Mouse (Mus musculus) G1E-ER4 (cell line): Measurements from ENCODE around the gene Gng8. TPM values are rescaled to one million over a fixed set of nuclear protein-coding genes. Genes with fewer than 3 reads are reported as not detected.

Source experiments
- GATA1 ChIP-seq: IDR thresholded peaks from one replicate; pipeline ENCODE4 v1.8.0; 2012; ENCODE audit warnings: low read length, inconsistent platforms
- polyA plus RNA-seq: library from polyadenylated mRNA; stranded (reverse); fragments of >175 nt; gene quantifications from 2 replicates; pipeline ENCODE4 v1.2.3, GENCODE M21; 2012

The Gng8 gene
- polyA plus RNA-seq, 1 experiment: not detected

GRCm38 (mm10) chr7:16924037-16924834, 32.6 kb downstream of the Gng8 start, which contains the start of gene Calm3:
TSS of gene Calm3 (minus strand) at chr7:16924114.
- TF ChIP-seq GATA1: no peak

DNA sequence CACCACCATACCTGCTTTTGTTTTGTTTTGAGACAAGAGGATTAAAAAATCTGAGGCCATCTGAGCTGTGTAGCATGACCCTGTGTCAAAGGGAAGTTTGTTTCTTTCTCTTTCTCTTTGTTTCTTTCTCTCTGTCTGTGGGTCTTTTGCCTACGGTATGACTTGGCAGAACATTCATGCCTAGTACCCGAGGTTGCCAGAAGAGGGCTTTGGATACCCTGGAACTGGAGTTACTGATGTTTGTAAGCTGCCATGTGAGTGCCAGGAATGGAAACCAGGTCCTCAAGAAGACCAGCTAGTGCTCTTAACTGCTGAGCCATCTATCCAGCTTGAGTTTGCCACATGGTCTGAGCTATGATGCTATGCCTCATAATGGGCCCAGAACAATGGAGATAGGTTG, 36.8 kb downstream of the Gng8 start:
- TF ChIP-seq GATA1: no peak

- no peak for TF ChIP-seq GATA1
Observed at GRCm38 (mm10) chr7:16930850-16931249, 39.3 kb downstream of the Gng8 start.

DNA sequence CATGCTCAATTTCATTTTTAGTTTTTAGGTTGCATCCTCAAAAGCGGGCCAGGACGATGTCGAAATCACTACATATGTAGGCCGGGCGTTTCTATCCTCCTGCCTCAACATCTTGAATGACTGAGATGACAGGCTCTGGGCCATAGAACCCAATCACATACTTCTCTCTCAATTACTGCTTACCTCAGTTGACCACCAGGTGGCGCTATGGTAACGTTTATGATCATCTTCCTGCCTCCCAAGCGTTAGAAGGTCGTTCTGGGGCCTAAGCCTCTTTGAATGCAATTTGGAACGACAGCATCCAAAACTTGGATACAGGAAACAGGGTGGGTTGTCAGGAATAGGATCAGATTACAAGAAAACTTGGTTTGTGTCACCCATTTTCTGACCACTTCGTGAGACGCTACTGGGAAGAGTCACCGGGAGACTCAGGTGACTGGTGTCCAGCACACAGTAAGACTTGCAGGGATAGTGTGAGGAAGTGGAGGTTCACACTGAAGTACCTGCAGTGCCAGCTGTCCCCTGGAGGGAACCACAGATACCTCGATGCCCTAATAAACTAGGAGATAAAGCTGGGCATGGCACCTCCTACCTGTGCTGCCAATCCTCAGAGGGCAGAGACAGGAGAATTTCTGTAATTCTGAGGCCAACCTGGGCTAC, 40.5 kb downstream of the Gng8 start:
- TF ChIP-seq GATA1: no peak

- no peak for TF ChIP-seq GATA1
Observed at GRCm38 (mm10) chr7:16932704-16933577, 41.4 kb downstream of the Gng8 start.

- TF ChIP-seq GATA1: no peak
Observed at GRCm38 (mm10) chr7:16937312-16937711, 45.7 kb downstream of the Gng8 start.

DNA sequence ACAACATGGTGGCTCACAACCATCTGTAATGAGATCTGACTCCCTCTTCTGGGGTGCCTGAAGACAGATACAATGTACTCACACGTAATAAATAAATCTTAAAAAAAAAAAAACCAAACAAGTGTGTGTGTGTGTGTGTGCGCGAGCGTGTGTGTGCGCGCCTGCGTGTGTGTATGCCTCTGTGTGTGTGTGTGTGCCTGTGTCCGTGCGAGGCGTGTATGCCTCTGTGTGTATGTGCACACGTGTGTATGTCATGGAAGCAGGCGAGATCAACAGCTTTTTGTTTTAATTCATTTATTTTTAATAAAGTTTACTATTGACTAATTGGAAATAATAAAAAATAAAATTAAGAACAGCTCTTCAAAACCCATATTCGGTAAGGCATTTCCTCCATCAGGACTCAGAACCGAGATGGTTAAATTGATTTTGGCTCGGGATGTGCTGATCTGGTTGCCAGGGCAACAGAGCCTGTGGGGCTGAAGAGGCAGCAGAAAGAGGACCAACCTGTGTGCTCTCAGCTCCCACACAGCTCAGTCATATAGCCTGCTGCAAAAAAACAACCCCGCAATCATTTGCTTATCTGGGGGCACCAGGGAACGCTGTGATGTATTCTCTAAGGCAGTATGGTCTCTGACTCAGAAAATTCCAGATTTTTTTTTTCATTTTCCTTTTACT, 46.7 kb downstream of the Gng8 start:
- no peak for TF ChIP-seq GATA1

GRCm38 (mm10) chr7:16940292-16940691, 48.7 kb downstream of the Gng8 start:
- no peak for TF ChIP-seq GATA1

GRCm38 (mm10) chr7:16942861-16943260, 51.3 kb downstream of the Gng8 start:
- no peak for TF ChIP-seq GATA1

GRCm38 (mm10) chr7:16944061-16944807, 52.6 kb downstream of the Gng8 start, which contains the start of gene Pnmal2:
TSS of gene Pnmal2 (plus strand) at chr7:16944682.
- TF ChIP-seq GATA1: no peak

GRCm38 (mm10) chr7:16944808-16945315, 53.3 kb downstream of the Gng8 start:
- no peak for TF ChIP-seq GATA1

Other genes with a start within 250 kb of the Gng8 start
- not detected in 2 replicates for gene Ceacam15, start 216.1 kb upstream of the Gng8 start, polyA plus RNA-seq
- not detected in 2 replicates for gene Ceacam9, start 169.9 kb upstream of the Gng8 start, polyA plus RNA-seq
- 642 and 939 TPM in 2 replicates for gene Ap2s1, start 153.4 kb upstream of the Gng8 start, polyA plus RNA-seq
- 19.9 and 22.4 TPM in 2 replicates for gene Slc1a5, start 110.4 kb upstream of the Gng8 start, polyA plus RNA-seq
- gene Strn4, start 75.9 kb upstream of the Gng8 start, polyA plus RNA-seq: 136 and 156 TPM in 2 replicates
- 49.0 and 51.5 TPM in 2 replicates for gene Fkrp, start 75.1 kb upstream of the Gng8 start, polyA plus RNA-seq
- gene Prkd2, start 48.9 kb upstream of the Gng8 start, polyA plus RNA-seq: 16.1 and 29.6 TPM in 2 replicates
- 0.23 and 0.45 TPM in 2 replicates for gene Dact3, start 16.5 kb upstream of the Gng8 start, polyA plus RNA-seq
- gene Ptgir, start 14.7 kb downstream of the Gng8 start, polyA plus RNA-seq: 1.4 and 1.7 TPM in 2 replicates
- gene Calm3, start 32.3 kb downstream of the Gng8 start, polyA plus RNA-seq: 1,990 and 2,185 TPM in 2 replicates
- not detected in 2 replicates for gene Pnmal2, start 52.9 kb downstream of the Gng8 start, polyA plus RNA-seq
- gene Pnmal1, start 67.9 kb downstream of the Gng8 start, polyA plus RNA-seq: not detected in 2 replicates
- not detected in 2 replicates for gene Gm42372, start 91.3 kb downstream of the Gng8 start, polyA plus RNA-seq
- 5.6 and 6.8 TPM in 2 replicates for gene Ccdc8, start 100.9 kb downstream of the Gng8 start, polyA plus RNA-seq
- gene Ppp5c, start 136.1 kb downstream of the Gng8 start, polyA plus RNA-seq: 155 and 165 TPM in 2 replicates
- gene Hif3a, start 170.6 kb downstream of the Gng8 start, polyA plus RNA-seq: 177 and 202 TPM in 2 replicates
- not detected in 2 replicates for gene Psg16, start 182.3 kb downstream of the Gng8 start, polyA plus RNA-seq